In genomic region chr14:47000096-47000736, GRCm38 (mm10) we compare ENCODE assay signal across 11 mouse cellular contexts.
A peak's percentile ranks its signal among the peaks of the same experiment; 100 is the strongest.
DNase-seq lines count a peak whose midpoint lies in the region; ATAC-seq and TF ChIP-seq lines count a peak whose summit lies in the region.
"Had no signal": no experiment of that assay in that cellular context is flagged by ENCODE, and none has a peak within 500 bp of the region (broad histone marks: within the 10 kb centered on the region; RNA-seq: fewer than 3 reads in every experiment).

No protein-coding gene starts in this region.

- no peak for TF ChIP-seq EP300 in stomach, postnatal 0 days (optimal IDR thresholded peaks at IDR 0.05)

- H3K4me2 ChIP-seq in kidney, embryonic 14.5 days (replicated peaks; ENCODE audit: low read depth, low read length) = no peak overlapping the region
- 0 out of 2 replicates have a peak overlapping the region, but pooled peaks have one; percentile 5 for H3K4me2 ChIP-seq in stomach, postnatal 0 days (replicated peaks; ENCODE audit: low read depth)

- H3K9ac ChIP-seq in kidney, embryonic 14.5 days (ENCODE audit: low read depth, low read length) = no peak overlapping the region
- no peak overlapping the region for H3K9ac ChIP-seq in stomach, postnatal 0 days (ENCODE audit: low read length)
- H3K9ac ChIP-seq: lung, embryonic 15.5 days had no signal

- H3K9me3 ChIP-seq in kidney, embryonic 14.5 days (ENCODE audit: control insufficient read depth, low read length) = no peaks in the 10 kb centered on the region
- no peaks in the 10 kb centered on the region for H3K9me3 ChIP-seq in stomach, postnatal 0 days (ENCODE audit: control insufficient read depth, low read length)
- H3K9me3 ChIP-seq: lung, embryonic 15.5 days had no signal

- no peak overlapping the region for H3K27ac ChIP-seq in kidney, embryonic 14.5 days (ENCODE audit: low read depth, low read length)
- no peak overlapping the region for H3K27ac ChIP-seq in stomach, postnatal 0 days (replicated peaks)
- H3K27ac ChIP-seq: lung, embryonic 15.5 days had no signal

- peak; percentile 44 for TF ChIP-seq CTCF in stomach, postnatal 0 days (IDR thresholded peaks at IDR 0.05; ENCODE audit: low read depth)

- no peaks in the 10 kb centered on the region for H3K36me3 ChIP-seq in kidney, embryonic 14.5 days (ENCODE audit: control insufficient read depth, insufficient read depth, low read length)
- no peaks in the 10 kb centered on the region for H3K36me3 ChIP-seq in stomach, postnatal 0 days (ENCODE audit: control insufficient read depth, insufficient read depth, low read length)
- H3K36me3 ChIP-seq: lung, embryonic 15.5 days had no signal

- no peak for ATAC-seq in kidney, embryonic 14.5 days (ENCODE audit: low FRiP score, low TSS enrichment)
- no peak for ATAC-seq in stomach, postnatal 0 days (ENCODE audit: low FRiP score, low TSS enrichment)

- no peaks in the 10 kb centered on the region for H3K4me1 ChIP-seq in kidney, embryonic 14.5 days (ENCODE audit: control insufficient read depth, insufficient read depth, low read length)
- H3K4me1 ChIP-seq in stomach, postnatal 0 days (replicated peaks; ENCODE audit: control insufficient read depth, insufficient read depth) = no peaks in the 10 kb centered on the region; the same call in 1 of the 2 replicates
- H3K4me1 ChIP-seq: lung, embryonic 15.5 days had no signal

- no peak overlapping the region for H3K4me3 ChIP-seq in kidney, embryonic 14.5 days (ENCODE audit: low read length)
- H3K4me3 ChIP-seq in stomach, postnatal 0 days (ENCODE audit: low read depth, low read length) = no peak overlapping the region
- H3K4me3 ChIP-seq: lung, embryonic 15.5 days had no signal

- H3K27me3 ChIP-seq in kidney, embryonic 14.5 days (ENCODE audit: control insufficient read depth, insufficient read depth, low read length) = no peaks in the 10 kb centered on the region
- H3K27me3 ChIP-seq in stomach, postnatal 0 days (ENCODE audit: control insufficient read depth, insufficient read depth, low read length) = no peaks in the 10 kb centered on the region
- H3K27me3 ChIP-seq: lung, embryonic 15.5 days had no signal

- 81% methylated on average over 11 of the region's 11 CpGs for WGBS in kidney, embryonic 14.5 days
- WGBS in stomach, postnatal 0 days = 63% methylated on average over 11 of the region's 11 CpGs

- DNase-seq in adrenal gland, postnatal 36 days = peak; percentile 34 to 49
- no peak for DNase-seq in adrenal gland, adult 18-20 months (ENCODE audit: low spot score in 2 of 2)
- DNase-seq in kidney, adult 18-20 months = peak; percentile 20
- DNase-seq in thymus, postnatal 4 days = peak; percentile 15
- DNase-seq in thymus, postnatal 0 days (ENCODE audit: low spot score) = no peak
- DNase-seq in stomach, postnatal 0 days (ENCODE audit: low spot score) = no peak
- no peak for DNase-seq in ovary, adult 18-20 months (ENCODE audit: low spot score)
- DNase-seq: cerebellum, postnatal 25 days; retina, postnatal 1 day had no signal

Comparison
In these comparisons a context has a peak if more than half of its experiments do, and no peak if none do; other contexts are left out.
1. DNase-seq: peak in adrenal gland, postnatal 36 days (2 of 2), kidney, adult 18-20 months (single experiment) and thymus, postnatal 4 days (single experiment); none in adrenal gland, adult 18-20 months (0 of 2), thymus, postnatal 0 days (single experiment), stomach, postnatal 0 days (single experiment) and ovary, adult 18-20 months (single experiment).